Mouse (Mus musculus): ENCODE measurements around the gene Sh3d19. TPM values are rescaled to one million over a fixed set of nuclear protein-coding genes. Genes with fewer than 3 reads are reported as not detected.
"Not testable (repeated sequence)": the region's sequence is repeated elsewhere in the genome, so short reads cannot be mapped to it uniquely, and the experiment has no call there.

Sh3d19 gene
- polyA plus RNA-seq, 1 experiment from 2014 or later = 26.7 TPM

- H3K4me1 ChIP-seq (replicated peaks; ENCODE audit: control insufficient read depth, insufficient read depth, low read length) = peaks cover 36% of the 10 kb centered on the region
- peak overlapping the region; percentile 88 for H3K4me2 ChIP-seq (ENCODE audit: low read depth, low read length)
- H3K4me3 ChIP-seq (ENCODE audit: low read length) = peak overlapping the region; percentile 89
- H3K27me3 ChIP-seq (ENCODE audit: control insufficient read depth, insufficient read depth, low read depth, low read length) = no peaks in the 10 kb centered on the region
- H3K9me3 ChIP-seq (ENCODE audit: control insufficient read depth, low read length) = no peaks in the 10 kb centered on the region
- peak overlapping the region; percentile 89 for H3K9ac ChIP-seq (ENCODE audit: low read length)
- ATAC-seq (ENCODE audit: low read depth) = no peak
- H3K27ac ChIP-seq (ENCODE audit: low read length) = peak overlapping the region; percentile 88
- WGBS = 2% methylated on average over 13 of the region's 13 CpGs
- no peaks in the 10 kb centered on the region for H3K36me3 ChIP-seq (ENCODE audit: control insufficient read depth, insufficient read depth, low read length)
Observed at GRCm38 (mm10) chr3:85971599-85971975, 678 bp downstream of the Sh3d19 start.

- H3K27me3 ChIP-seq (ENCODE audit: control insufficient read depth, insufficient read depth, low read depth, low read length) = no peaks in the 10 kb centered on the region
- 86% methylated on average over 10 of the region's 10 CpGs for WGBS
- no peak overlapping the region for H3K27ac ChIP-seq (ENCODE audit: low read length)
- no peak overlapping the region for H3K4me3 ChIP-seq (ENCODE audit: low read length)
- ATAC-seq (ENCODE audit: low read depth) = no peak
- no peak overlapping the region for H3K9ac ChIP-seq (ENCODE audit: low read length)
- no peaks in the 10 kb centered on the region for H3K9me3 ChIP-seq (ENCODE audit: control insufficient read depth, low read length)
- no peaks in the 10 kb centered on the region for H3K36me3 ChIP-seq (ENCODE audit: control insufficient read depth, insufficient read depth, low read length)
- peak overlapping the region; percentile 88 for H3K4me2 ChIP-seq (ENCODE audit: low read depth, low read length)
- peaks cover 36% of the 10 kb centered on the region for H3K4me1 ChIP-seq (replicated peaks; ENCODE audit: control insufficient read depth, insufficient read depth, low read length)
Observed at GRCm38 (mm10) chr3:85973376-85974140, 2.6 kb downstream of the Sh3d19 start.

DNA sequence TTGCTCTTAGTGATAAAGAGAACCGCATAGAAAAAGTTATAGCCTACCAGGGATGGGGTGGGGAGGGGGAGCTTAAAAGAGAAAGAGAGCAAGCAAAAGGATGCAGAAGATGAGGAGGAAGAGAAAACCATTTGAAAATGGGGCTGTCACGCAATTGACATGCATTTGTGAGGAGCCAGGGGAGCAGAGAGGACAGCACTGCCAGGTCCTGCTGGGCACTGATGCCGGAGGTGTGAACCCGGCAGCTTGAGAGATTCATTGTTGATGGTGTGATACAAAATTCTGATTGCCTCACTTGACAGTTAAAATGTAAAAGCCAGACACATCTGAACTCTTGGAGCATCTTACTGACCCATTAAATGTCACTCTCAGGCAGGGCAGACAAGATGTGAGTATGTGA is 3.5 kb downstream of the Sh3d19 start:
- Histone ChIP-seq H3K9ac (ENCODE audit: low read length) (no peak overlapping the region), H3K4me3 (ENCODE audit: low read length) (no peak overlapping the region), H3K9me3 (ENCODE audit: control insufficient read depth, low read length) (no peaks in the 10 kb centered on the region), H3K4me2 (ENCODE audit: low read depth, low read length) (no peak overlapping the region), H3K27ac (ENCODE audit: low read length) (no peak overlapping the region), H3K36me3 (ENCODE audit: control insufficient read depth, insufficient read depth, low read length) (no peaks in the 10 kb centered on the region), H3K27me3 (ENCODE audit: control insufficient read depth, insufficient read depth, low read depth, low read length) (no peaks in the 10 kb centered on the region), H3K4me1 (replicated peaks; ENCODE audit: control insufficient read depth, insufficient read depth, low read length) (peaks cover 40% of the 10 kb centered on the region)
- ATAC-seq (ENCODE audit: low read depth) = no peak
- WGBS = 82% methylated on average over 4 of the region's 4 CpGs

DNA sequence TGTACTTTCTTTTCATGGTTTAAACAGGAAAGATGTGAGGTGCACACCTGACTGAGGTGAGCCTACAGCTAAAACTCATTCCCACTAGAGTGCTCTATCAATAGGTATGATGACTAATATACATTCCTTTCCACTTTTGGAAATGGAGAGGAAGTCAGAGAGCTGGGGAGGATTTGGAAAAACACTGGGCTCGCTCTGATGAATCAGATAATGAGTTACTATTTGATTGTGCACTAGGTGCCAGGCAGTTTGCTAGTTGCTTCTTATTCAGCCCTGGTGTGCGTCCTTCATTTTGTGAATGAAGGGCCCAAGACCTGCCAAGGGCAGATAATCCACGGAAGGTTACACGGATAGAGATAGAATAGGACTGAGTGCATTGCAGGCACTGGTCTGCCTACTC is 9.1 kb downstream of the Sh3d19 start:
- no peak for ATAC-seq (ENCODE audit: low read depth)
- H3K27me3 ChIP-seq (ENCODE audit: control insufficient read depth, insufficient read depth, low read depth, low read length) = no peaks in the 10 kb centered on the region

DNA sequence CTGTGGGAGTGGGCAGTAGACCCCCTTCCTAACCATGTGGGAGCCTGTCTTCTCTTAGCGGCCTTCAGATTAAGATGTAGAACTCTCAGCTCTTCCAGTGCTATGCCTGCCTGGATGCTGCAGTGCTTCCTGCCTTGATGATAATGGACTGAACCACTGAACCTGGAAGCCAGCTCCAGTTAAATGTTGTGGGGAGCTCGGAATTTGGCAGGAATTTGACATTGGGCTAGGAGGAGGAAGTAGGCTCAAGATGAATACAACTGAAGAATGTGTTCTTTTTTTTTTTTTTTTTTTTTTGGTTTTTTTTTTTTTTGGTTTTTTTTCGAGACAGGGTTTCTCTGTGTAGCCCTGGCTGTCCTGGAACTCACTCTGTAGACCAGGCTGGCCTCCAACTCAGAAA is 10.9 kb downstream of the Sh3d19 start:
- not testable (repeated sequence) for H3K9ac ChIP-seq (ENCODE audit: low read length); H3K36me3 ChIP-seq (ENCODE audit: control insufficient read depth, insufficient read depth, low read length); H3K27me3 ChIP-seq (ENCODE audit: control insufficient read depth, insufficient read depth, low read depth, low read length); H3K4me2 ChIP-seq (ENCODE audit: low read depth, low read length); H3K9me3 ChIP-seq (ENCODE audit: control insufficient read depth, low read length); H3K4me3 ChIP-seq (ENCODE audit: low read length); H3K27ac ChIP-seq (ENCODE audit: low read length); H3K4me1 ChIP-seq (replicated peaks; ENCODE audit: control insufficient read depth, insufficient read depth, low read length); ATAC-seq (ENCODE audit: low read depth)
- 84% methylated on average over 3 of the region's 3 CpGs for WGBS

More for the DNA sequence above, 9.1 kb downstream of the Sh3d19 start:
- no peak overlapping the region for H3K4me3 ChIP-seq (ENCODE audit: low read length)
- H3K9ac ChIP-seq (ENCODE audit: low read length) = no peak overlapping the region
- no peaks in the 10 kb centered on the region for H3K36me3 ChIP-seq (ENCODE audit: control insufficient read depth, insufficient read depth, low read length)
- H3K4me1 ChIP-seq (replicated peaks; ENCODE audit: control insufficient read depth, insufficient read depth, low read length) = peaks cover 9% of the 10 kb centered on the region; the same call in 1 of the 2 replicates
- 68% methylated on average over 4 of the region's 4 CpGs for WGBS
- H3K9me3 ChIP-seq (ENCODE audit: control insufficient read depth, low read length) = no peaks in the 10 kb centered on the region; the same call in 1 of the 2 replicates
- no peak overlapping the region for H3K4me2 ChIP-seq (ENCODE audit: low read depth, low read length)
- H3K27ac ChIP-seq (ENCODE audit: low read length) = no peak overlapping the region

DNA sequence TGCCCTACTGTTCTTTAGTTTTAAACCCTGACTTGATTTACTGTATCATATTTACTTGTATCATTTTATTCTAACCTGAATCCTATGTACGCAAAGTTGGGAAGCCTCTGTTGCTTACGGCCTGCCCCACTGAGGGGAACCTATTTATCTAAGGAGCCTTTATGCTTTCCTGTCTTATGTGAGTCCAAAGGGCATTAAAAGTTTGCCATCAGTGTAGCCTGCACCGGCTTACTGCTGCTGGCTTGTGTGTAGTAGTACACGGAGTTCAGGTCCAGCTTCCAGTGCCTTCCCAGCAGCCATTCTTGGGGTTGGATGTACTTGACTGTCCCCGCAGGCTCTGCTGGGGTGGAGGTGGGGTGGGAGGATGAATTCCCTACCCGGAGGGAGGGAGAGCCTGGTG is 13.6 kb downstream of the Sh3d19 start:
- H3K27me3 ChIP-seq (ENCODE audit: control insufficient read depth, insufficient read depth, low read depth, low read length) = no peaks in the 10 kb centered on the region
- H3K4me3 ChIP-seq (ENCODE audit: low read length) = no peak overlapping the region
- 87% methylated on average over 6 of the region's 6 CpGs for WGBS
- H3K9ac ChIP-seq (ENCODE audit: low read length) = no peak overlapping the region
- H3K36me3 ChIP-seq (ENCODE audit: control insufficient read depth, insufficient read depth, low read length) = no peaks in the 10 kb centered on the region
- no peak overlapping the region for H3K4me2 ChIP-seq (ENCODE audit: low read depth, low read length)
- no peaks in the 10 kb centered on the region; the same call in 1 of the 2 replicates for H3K9me3 ChIP-seq (ENCODE audit: control insufficient read depth, low read length)
- H3K4me1 ChIP-seq (replicated peaks; ENCODE audit: control insufficient read depth, insufficient read depth, low read length) = no peaks in the 10 kb centered on the region
- no peak for ATAC-seq (ENCODE audit: low read depth)
- H3K27ac ChIP-seq (ENCODE audit: low read length) = no peak overlapping the region

GRCm38 (mm10) chr3:85987225-85987624 is 16.3 kb downstream of the Sh3d19 start:
- no peak overlapping the region for H3K27ac ChIP-seq (ENCODE audit: low read length)
- 88% methylated on average over 2 of the region's 2 CpGs for WGBS
- no peak overlapping the region for H3K4me3 ChIP-seq (ENCODE audit: low read length)
- no peak for ATAC-seq (ENCODE audit: low read depth)
- H3K36me3 ChIP-seq (ENCODE audit: control insufficient read depth, insufficient read depth, low read length) = no peaks in the 10 kb centered on the region
- no peak overlapping the region for H3K9ac ChIP-seq (ENCODE audit: low read length)
- no peaks in the 10 kb centered on the region for H3K27me3 ChIP-seq (ENCODE audit: control insufficient read depth, insufficient read depth, low read depth, low read length)
- H3K4me2 ChIP-seq (ENCODE audit: low read depth, low read length) = no peak overlapping the region
- no peaks in the 10 kb centered on the region for H3K9me3 ChIP-seq (ENCODE audit: control insufficient read depth, low read length)
- no peaks in the 10 kb centered on the region for H3K4me1 ChIP-seq (replicated peaks; ENCODE audit: control insufficient read depth, insufficient read depth, low read length)

- 66% methylated on average over 6 of the region's 6 CpGs for WGBS
- Histone ChIP-seq H3K27me3 (ENCODE audit: control insufficient read depth, insufficient read depth, low read depth, low read length) (no peaks in the 10 kb centered on the region), H3K4me2 (ENCODE audit: low read depth, low read length) (no peak overlapping the region), H3K4me1 (replicated peaks; ENCODE audit: control insufficient read depth, insufficient read depth, low read length) (no peaks in the 10 kb centered on the region; the same call in 1 of the 2 replicates), H3K36me3 (ENCODE audit: control insufficient read depth, insufficient read depth, low read length) (no peaks in the 10 kb centered on the region), H3K9ac (ENCODE audit: low read length) (no peak overlapping the region), H3K27ac (ENCODE audit: low read length) (no peak overlapping the region), H3K9me3 (ENCODE audit: control insufficient read depth, low read length) (no peaks in the 10 kb centered on the region), H3K4me3 (ENCODE audit: low read length) (no peak overlapping the region)
- no peak for ATAC-seq (ENCODE audit: low read depth)
Observed at GRCm38 (mm10) chr3:85991140-85991801, 20.4 kb downstream of the Sh3d19 start.

- Histone ChIP-seq H3K27ac (ENCODE audit: low read length) (no peak overlapping the region), H3K4me3 (ENCODE audit: low read length) (no peak overlapping the region), H3K27me3 (ENCODE audit: control insufficient read depth, insufficient read depth, low read depth, low read length) (no peaks in the 10 kb centered on the region), H3K4me1 (replicated peaks; ENCODE audit: control insufficient read depth, insufficient read depth, low read length) (no peaks in the 10 kb centered on the region; the same call in 1 of the 2 replicates), H3K9me3 (ENCODE audit: control insufficient read depth, low read length) (no peaks in the 10 kb centered on the region), H3K9ac (ENCODE audit: low read length) (no peak overlapping the region), H3K4me2 (ENCODE audit: low read depth, low read length) (no peak overlapping the region), H3K36me3 (ENCODE audit: control insufficient read depth, insufficient read depth, low read length) (no peaks in the 10 kb centered on the region)
- 56% methylated on average over 5 of the region's 5 CpGs for WGBS
- ATAC-seq (ENCODE audit: low read depth) = no peak
Observed at GRCm38 (mm10) chr3:85991802-85992156, 20.9 kb downstream of the Sh3d19 start.
